Mouse (Mus musculus): ENCODE data around the gene Nudt14. TPM values are rescaled to one million over a fixed set of nuclear protein-coding genes. Genes with fewer than 3 reads are reported as not detected.

The Nudt14 gene
- polyA plus RNA-seq, 1 experiment from 2014 or later = 90.6 TPM

DNA sequence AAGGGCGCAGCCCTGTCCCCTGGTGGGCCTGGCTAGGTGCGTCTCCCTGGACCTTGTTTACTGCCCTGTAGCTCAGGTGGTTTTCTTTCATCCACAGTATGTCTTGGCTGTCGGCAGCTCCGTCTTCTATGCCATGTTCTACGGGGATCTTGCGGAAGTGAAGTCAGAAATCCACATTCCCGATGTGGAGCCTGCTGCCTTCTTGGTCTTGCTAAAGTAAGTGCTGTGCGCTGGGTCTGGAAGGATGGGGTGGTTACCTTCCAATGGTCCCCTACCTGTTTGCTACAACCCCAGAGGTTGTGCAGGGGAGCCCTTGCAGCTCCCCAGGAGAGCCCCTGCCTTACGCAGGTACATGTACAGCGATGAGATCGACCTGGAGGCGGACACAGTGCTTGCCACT, 35.2 kb upstream of the Nudt14 start:
- peak overlapping the region; percentile 91 for H3K4me2 ChIP-seq (replicated peaks; ENCODE audit: low read depth)
- ATAC-seq = no peak
- H3K36me3 ChIP-seq (ENCODE audit: control insufficient read depth, insufficient read depth) = peaks cover 60% of the 10 kb centered on the region
- WGBS = 37% methylated on average over 12 of the region's 12 CpGs
- H3K4me1 ChIP-seq (replicated peaks; ENCODE audit: control insufficient read depth, insufficient read depth, low read length) = no peaks in the 10 kb centered on the region
- H3K9ac ChIP-seq (ENCODE audit: low read depth, low read length) = peak overlapping the region; percentile 74
- H3K9me3 ChIP-seq (ENCODE audit: control insufficient read depth) = no peaks in the 10 kb centered on the region
- no peaks in the 10 kb centered on the region for H3K27me3 ChIP-seq (replicated peaks; ENCODE audit: control insufficient read depth, insufficient read depth, low read length)
- peak overlapping the region; percentile 81 for H3K4me3 ChIP-seq (ENCODE audit: low read depth, low read length)
- TF ChIP-seq CTCF (IDR thresholded peaks at IDR 0.05; ENCODE audit: low read depth) = no peak
- H3K27ac ChIP-seq (ENCODE audit: low read depth, low read length) = peak overlapping the region; percentile 93

DNA sequence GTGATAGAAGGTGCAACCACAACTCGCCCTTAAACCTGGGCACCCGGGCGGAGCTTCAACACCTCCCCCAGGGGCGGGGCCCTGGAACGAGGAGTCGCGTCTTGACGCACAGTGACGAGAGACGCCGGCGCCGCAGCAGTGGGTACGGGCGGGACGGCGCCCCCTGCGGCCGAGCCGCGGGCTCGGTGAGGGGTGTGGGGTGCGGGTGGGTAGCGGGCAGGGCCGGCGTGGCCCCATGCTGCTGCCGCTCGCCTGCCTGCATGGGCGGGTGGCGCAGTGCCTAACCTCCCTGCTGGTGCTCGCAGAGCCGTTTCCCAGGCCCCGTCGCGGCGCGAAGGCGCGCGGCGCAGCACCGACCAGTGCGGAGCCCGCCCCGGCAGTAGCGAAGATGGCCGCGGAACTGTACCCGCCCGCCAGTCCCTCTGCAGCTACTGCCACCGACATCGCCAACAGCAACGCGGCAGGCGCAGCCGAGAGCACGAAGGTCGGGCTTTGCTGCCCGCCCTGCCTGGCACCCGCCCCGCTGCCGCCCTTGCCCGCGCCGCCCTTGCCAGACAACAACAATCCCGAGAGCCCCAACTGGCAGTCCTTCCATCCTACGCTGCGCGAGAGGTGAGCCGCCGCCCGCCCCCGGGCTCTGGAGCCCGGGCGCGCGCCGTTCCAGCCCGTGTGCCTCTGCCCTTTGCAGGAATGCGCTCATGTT, 34.6 kb upstream of the Nudt14 start, which contains the start of gene Btbd6:
Gene Btbd6, plus strand, starts transcription at position 112 of the 703 bp plus-strand sequence.
- Histone ChIP-seq H3K4me3 (ENCODE audit: low read depth, low read length) (peak within 1 kb of the TSS; percentile 81), H3K4me2 (replicated peaks; ENCODE audit: low read depth) (peak within 1 kb of the TSS; percentile 91), H3K27me3 (replicated peaks; ENCODE audit: control insufficient read depth, insufficient read depth, low read length) (no peaks in the 10 kb centered on the region), H3K36me3 (ENCODE audit: control insufficient read depth, insufficient read depth) (peaks cover 60% of the 10 kb centered on the region), H3K27ac (ENCODE audit: low read depth, low read length) (peak within 1 kb of the TSS; percentile 93), H3K4me1 (replicated peaks; ENCODE audit: control insufficient read depth, insufficient read depth, low read length) (no peaks in the 10 kb centered on the region), H3K9ac (ENCODE audit: low read depth, low read length) (peak within 1 kb of the TSS; percentile 74), H3K9me3 (ENCODE audit: control insufficient read depth) (no peaks in the 10 kb centered on the region)
- under 1% methylated on average over 77 of the region's 80 CpGs for WGBS
- TF ChIP-seq CTCF (IDR thresholded peaks at IDR 0.05; ENCODE audit: low read depth) = peak; percentile 85
- peak; percentile 94 for ATAC-seq

DNA sequence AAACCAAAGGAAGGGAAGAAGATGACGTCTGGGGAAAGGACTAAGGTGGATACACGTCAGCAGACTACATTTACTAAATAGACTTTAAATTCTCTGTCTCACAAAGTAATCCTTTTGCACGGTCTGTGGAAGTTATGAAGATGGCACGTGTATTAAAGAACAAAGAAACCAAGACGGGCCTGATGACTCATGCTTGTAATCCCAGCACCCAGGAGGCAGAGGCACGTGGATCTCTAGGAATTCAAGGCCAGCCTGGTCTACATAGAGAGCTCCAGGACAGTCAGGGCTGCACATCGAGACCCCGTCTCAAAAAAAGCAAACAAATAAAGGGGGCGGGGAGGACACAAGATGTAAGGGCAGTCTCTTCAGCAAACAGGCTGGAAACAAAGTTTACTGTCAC, 32.8 kb upstream of the Nudt14 start:
- no peak for ATAC-seq
- H3K9me3 ChIP-seq (ENCODE audit: control insufficient read depth) = no peaks in the 10 kb centered on the region
- no peak overlapping the region for H3K9ac ChIP-seq (ENCODE audit: low read depth, low read length)
- no peak overlapping the region for H3K27ac ChIP-seq (ENCODE audit: low read depth, low read length)
- no peak overlapping the region for H3K4me3 ChIP-seq (ENCODE audit: low read depth, low read length)
- H3K4me2 ChIP-seq (replicated peaks; ENCODE audit: low read depth) = no peak overlapping the region
- no peaks in the 10 kb centered on the region for H3K27me3 ChIP-seq (replicated peaks; ENCODE audit: control insufficient read depth, insufficient read depth, low read length)
- TF ChIP-seq CTCF (IDR thresholded peaks at IDR 0.05; ENCODE audit: low read depth) = no peak
- 89% methylated on average over 9 of the region's 9 CpGs for WGBS
- peaks cover 62% of the 10 kb centered on the region for H3K36me3 ChIP-seq (ENCODE audit: control insufficient read depth, insufficient read depth)
- H3K4me1 ChIP-seq (replicated peaks; ENCODE audit: control insufficient read depth, insufficient read depth, low read length) = no peaks in the 10 kb centered on the region

DNA sequence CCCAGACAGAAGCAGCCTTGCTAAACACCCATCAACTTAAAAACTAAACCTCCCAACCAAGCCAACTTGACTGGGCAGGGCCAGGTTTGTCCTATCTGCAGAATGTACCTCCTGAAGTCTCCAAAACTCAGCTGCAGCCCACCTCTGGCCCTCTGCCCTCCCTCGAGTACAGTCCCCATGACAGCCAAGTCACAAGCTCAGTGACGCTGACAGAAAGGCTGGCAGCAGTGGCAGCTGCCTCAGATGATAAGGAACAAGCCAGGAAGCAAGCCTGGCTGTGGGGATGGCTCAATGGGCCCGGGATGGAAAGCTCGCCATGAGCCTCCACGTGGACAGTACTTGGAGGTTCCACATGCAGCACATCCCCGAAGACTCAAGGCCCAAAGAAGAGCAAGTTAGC, 27.7 kb upstream of the Nudt14 start:
- Histone ChIP-seq H3K36me3 (ENCODE audit: control insufficient read depth, insufficient read depth) (peaks cover 91% of the 10 kb centered on the region), H3K9me3 (ENCODE audit: control insufficient read depth) (no peaks in the 10 kb centered on the region), H3K4me2 (replicated peaks; ENCODE audit: low read depth) (no peak overlapping the region), H3K9ac (ENCODE audit: low read depth, low read length) (no peak overlapping the region), H3K27ac (ENCODE audit: low read depth, low read length) (no peak overlapping the region), H3K4me1 (replicated peaks; ENCODE audit: control insufficient read depth, insufficient read depth, low read length) (no peaks in the 10 kb centered on the region), H3K4me3 (ENCODE audit: low read depth, low read length) (no peak overlapping the region), H3K27me3 (replicated peaks; ENCODE audit: control insufficient read depth, insufficient read depth, low read length) (no peaks in the 10 kb centered on the region)
- TF ChIP-seq CTCF (IDR thresholded peaks at IDR 0.05; ENCODE audit: low read depth) = no peak
- no peak for ATAC-seq
- 94% methylated on average over 6 of the region's 6 CpGs for WGBS

DNA sequence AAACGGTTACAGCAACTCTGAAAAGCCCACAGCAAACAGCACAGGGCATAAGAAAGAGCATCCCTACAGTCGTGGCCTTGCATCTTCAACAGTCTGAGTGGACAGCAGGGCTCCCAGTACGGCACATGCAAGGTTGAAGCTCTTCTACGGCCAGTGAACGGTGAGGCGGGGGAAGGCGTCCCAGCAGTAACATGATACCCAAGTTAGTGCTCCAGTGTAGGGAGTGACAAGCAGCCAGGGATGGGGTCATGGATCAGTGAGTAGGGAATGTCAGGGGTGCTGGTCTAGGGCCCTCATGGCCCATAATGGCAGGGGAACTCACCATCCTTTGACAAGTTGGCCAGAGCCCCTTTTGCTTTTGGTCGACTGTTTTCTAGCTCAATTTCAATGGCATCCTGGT, 27.0 kb upstream of the Nudt14 start:
- Histone ChIP-seq H3K4me3 (ENCODE audit: low read depth, low read length) (no peak overlapping the region), H3K27ac (ENCODE audit: low read depth, low read length) (no peak overlapping the region), H3K36me3 (ENCODE audit: control insufficient read depth, insufficient read depth) (peaks cover 92% of the 10 kb centered on the region), H3K27me3 (replicated peaks; ENCODE audit: control insufficient read depth, insufficient read depth, low read length) (no peaks in the 10 kb centered on the region), H3K9me3 (ENCODE audit: control insufficient read depth) (no peaks in the 10 kb centered on the region), H3K4me2 (replicated peaks; ENCODE audit: low read depth) (no peak overlapping the region), H3K4me1 (replicated peaks; ENCODE audit: control insufficient read depth, insufficient read depth, low read length) (no peaks in the 10 kb centered on the region), H3K9ac (ENCODE audit: low read depth, low read length) (no peak overlapping the region)
- TF ChIP-seq CTCF (IDR thresholded peaks at IDR 0.05; ENCODE audit: low read depth) = no peak
- 75% methylated on average over 8 of the region's 8 CpGs for WGBS
- ATAC-seq = no peak

DNA sequence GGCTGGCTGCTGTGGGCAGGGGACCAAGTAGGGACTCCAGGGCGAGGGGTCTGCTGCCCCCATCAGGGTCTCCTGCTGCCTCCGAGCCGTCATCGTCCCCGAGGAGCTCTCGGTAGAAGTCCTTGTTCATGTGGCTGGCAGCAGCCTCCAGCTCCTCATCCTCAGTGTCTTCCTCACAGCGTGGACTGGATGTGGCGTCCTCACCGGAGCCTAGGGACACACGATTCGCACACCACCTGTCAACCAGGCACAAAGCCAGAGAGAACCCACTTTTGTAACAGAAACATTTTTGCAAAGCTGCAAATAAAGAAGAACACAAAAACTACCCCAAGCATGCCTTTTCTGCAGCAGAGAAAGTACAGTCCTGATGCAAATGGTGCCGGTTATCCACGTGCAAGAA, 23.9 kb upstream of the Nudt14 start:
- no peak for ATAC-seq
- peaks cover 95% of the 10 kb centered on the region for H3K36me3 ChIP-seq (ENCODE audit: control insufficient read depth, insufficient read depth)
- no peak overlapping the region for H3K27ac ChIP-seq (ENCODE audit: low read depth, low read length)
- H3K4me2 ChIP-seq (replicated peaks; ENCODE audit: low read depth) = no peak overlapping the region
- no peak for TF ChIP-seq CTCF (IDR thresholded peaks at IDR 0.05; ENCODE audit: low read depth)
- H3K9me3 ChIP-seq (ENCODE audit: control insufficient read depth) = no peaks in the 10 kb centered on the region
- WGBS = 87% methylated on average over 13 of the region's 13 CpGs
- no peaks in the 10 kb centered on the region for H3K4me1 ChIP-seq (replicated peaks; ENCODE audit: control insufficient read depth, insufficient read depth, low read length)
- H3K4me3 ChIP-seq (ENCODE audit: low read depth, low read length) = no peak overlapping the region
- H3K9ac ChIP-seq (ENCODE audit: low read depth, low read length) = no peak overlapping the region
- H3K27me3 ChIP-seq (replicated peaks; ENCODE audit: control insufficient read depth, insufficient read depth, low read length) = no peaks in the 10 kb centered on the region
